ENCODE assay signal across 13 mouse cellular contexts in the genomic region with DNA sequence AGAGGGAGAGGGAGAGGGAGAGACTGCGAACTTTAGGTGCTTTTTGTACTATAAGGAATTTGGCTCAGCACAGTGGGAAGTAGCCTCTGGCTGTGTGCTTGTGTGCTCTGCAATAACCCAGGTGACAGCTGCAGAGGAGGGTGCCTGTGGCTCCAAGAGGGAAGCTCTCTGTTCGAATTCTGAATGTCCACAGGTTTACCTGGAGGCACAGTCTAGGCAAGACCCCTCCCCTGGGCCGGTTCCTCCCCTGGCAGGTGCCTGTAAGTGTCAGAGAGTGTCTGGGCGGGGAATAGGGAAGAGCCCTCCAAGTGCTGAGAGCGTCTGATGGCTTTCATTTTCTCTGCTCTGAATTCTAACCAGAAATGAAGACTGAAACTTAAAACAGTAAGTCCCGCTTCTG.
DNase-seq lines count a peak whose midpoint lies in the region; ATAC-seq and TF ChIP-seq lines count a peak whose summit lies in the region.
"Had no signal": no experiment of that assay in that cellular context is flagged by ENCODE, and none has a peak within 500 bp of the region (broad histone marks: within the 10 kb centered on the region; RNA-seq: fewer than 3 reads in every experiment).

No protein-coding gene starts in this region.

- WGBS in kidney, adult 2 months = 55% methylated on average over 6 of the region's 6 CpGs
- WGBS in kidney, embryonic 16.5 days = 50% methylated on average over 5 of the region's 6 CpGs
- WGBS in heart, embryonic 14.5 days = 32% methylated on average over 6 of the region's 6 CpGs
- WGBS in liver, embryonic 14.5 days (ENCODE audit: insufficient replicate concordance) = 23% methylated on average over 6 of the region's 6 CpGs

- no peak overlapping the region for H3K9ac ChIP-seq in kidney, embryonic 16.5 days (replicated peaks; ENCODE audit: low read length)
- H3K9ac ChIP-seq in ES-Bruce4 (ENCODE audit: low read depth, poor library complexity, severe bottlenecking) = no peak overlapping the region
- peak overlapping the region; percentile 54 for H3K9ac ChIP-seq in heart, embryonic 14.5 days (ENCODE audit: low read length)
- H3K9ac ChIP-seq in liver, embryonic 14.5 days (replicated peaks) = no peak overlapping the region

- no peaks in the 10 kb centered on the region for H3K36me3 ChIP-seq in kidney, adult 2 months (ENCODE audit: control insufficient read depth, insufficient read depth, low read length)
- H3K36me3 ChIP-seq in kidney, embryonic 16.5 days (ENCODE audit: insufficient read depth, low read length) = no peaks in the 10 kb centered on the region
- H3K36me3 ChIP-seq in ES-Bruce4 (ENCODE audit: control insufficient read depth, insufficient read depth, low read length, poor library complexity, severe bottlenecking) = no peaks in the 10 kb centered on the region
- no peaks in the 10 kb centered on the region for H3K36me3 ChIP-seq in heart, embryonic 14.5 days (ENCODE audit: control insufficient read depth, insufficient read depth, low read length)
- H3K36me3 ChIP-seq in liver, embryonic 14.5 days (replicated peaks; ENCODE audit: control insufficient read depth, insufficient read depth, low read depth) = no peaks in the 10 kb centered on the region

- no peak for ATAC-seq in kidney, embryonic 16.5 days (ENCODE audit: low FRiP score, low TSS enrichment)
- ATAC-seq in heart, embryonic 14.5 days (ENCODE audit: insufficient number of reproducible peaks, insufficient read depth, low FRiP score, low read depth) = peak; percentile 40; the same call in 1 of the 2 replicates
- ATAC-seq in liver, embryonic 14.5 days (ENCODE audit: insufficient read depth) = no peak

- peak overlapping the region; percentile 38 for H3K4me3 ChIP-seq in kidney, adult 2 months (ENCODE audit: insufficient read depth, low read depth, low read length)
- no peak overlapping the region for H3K4me3 ChIP-seq in kidney, embryonic 16.5 days (ENCODE audit: low read length)
- H3K4me3 ChIP-seq in ES-Bruce4 (ENCODE audit: low read depth, low read length) = no peak overlapping the region
- H3K4me3 ChIP-seq in heart, embryonic 14.5 days (ENCODE audit: control insufficient read depth in 1 of 2, insufficient read depth in 1 of 2, low read depth in 1 of 2, low read length in 2 of 2) = peak overlapping the region; percentile 25 to 29
- H3K4me3 ChIP-seq in liver, embryonic 14.5 days (ENCODE audit: insufficient read depth in 1 of 2, low read depth in 2 of 2, low read length in 2 of 2) = 0 out of 4 replicates have a peak overlapping the region, but pooled peaks of 1 of the 2 experiments have one; percentile 9

- no peaks in the 10 kb centered on the region for H3K27me3 ChIP-seq in kidney, adult 2 months (replicated peaks; ENCODE audit: control insufficient read depth, insufficient read depth, low read length)
- no peaks in the 10 kb centered on the region for H3K27me3 ChIP-seq in kidney, embryonic 16.5 days (ENCODE audit: insufficient read depth, low read length)
- no peaks in the 10 kb centered on the region for H3K27me3 ChIP-seq in ES-Bruce4 (ENCODE audit: control insufficient read depth, insufficient read depth, low read length, poor library complexity, severe bottlenecking)
- no peaks in the 10 kb centered on the region for H3K27me3 ChIP-seq in heart, embryonic 14.5 days (ENCODE audit: control insufficient read depth, insufficient read depth, low read length)
- no peaks in the 10 kb centered on the region for H3K27me3 ChIP-seq in liver, embryonic 14.5 days (ENCODE audit: control insufficient read depth, insufficient read depth, low read length)

- no peak for DNase-seq in kidney, adult 2 months
- DNase-seq in liver, embryonic 14.5 days (ENCODE audit: low read depth in 3 of 3, low spot score in 3 of 3) = no peak
- DNase-seq in frontal cortex, postnatal 25 days (ENCODE audit: low spot score in 2 of 2) = no peak
- no peak for DNase-seq in thymus, postnatal 25 days
- no peak for DNase-seq in cerebellum, postnatal 4 days (ENCODE audit: low spot score in 2 of 2)
- DNase-seq: adrenal gland, postnatal 25 days; cerebellum, postnatal 25 days; gastrocnemius, postnatal 14 days; layer of hippocampus, adult 9-11 months; thymus, postnatal 4 days had no signal

- TF ChIP-seq CTCF in kidney, adult 2 months (conservative IDR thresholded peaks at IDR 0.05; ENCODE audit: insufficient read depth, insufficient read length, low read depth, low read length) = no peak
- no peak for TF ChIP-seq CTCF in ES-Bruce4 (IDR thresholded peaks at IDR 0.05; ENCODE audit: low read depth, low read length)
- TF ChIP-seq CTCF in liver, embryonic 14.5 days (IDR thresholded peaks at IDR 0.05; ENCODE audit: low read depth) = no peak

- H3K27ac ChIP-seq in kidney, adult 2 months (ENCODE audit: insufficient read depth, low read depth, low read length) = no peak overlapping the region
- H3K27ac ChIP-seq in kidney, embryonic 16.5 days (ENCODE audit: low read length) = no peak overlapping the region
- H3K27ac ChIP-seq in ES-Bruce4 (ENCODE audit: insufficient read depth, low read length) = no peak overlapping the region
- peak overlapping the region in 1 of 2 experiments; percentile 42; a peak in 1 of 4 replicates for H3K27ac ChIP-seq in heart, embryonic 14.5 days (replicated peaks in 1 of 2; ENCODE audit: control insufficient read depth in 1 of 2, insufficient read depth in 1 of 2, low read depth in 2 of 2, low read length in 2 of 2)
- H3K27ac ChIP-seq in liver, embryonic 14.5 days = no peak overlapping the region

- peaks cover 3% of the 10 kb centered on the region; the same call in 1 of the 2 replicates for H3K9me3 ChIP-seq in kidney, embryonic 16.5 days (ENCODE audit: low read length)
- H3K9me3 ChIP-seq in ES-Bruce4 (replicated peaks; ENCODE audit: control insufficient read depth, insufficient read depth, low read length, poor library complexity, severe bottlenecking) = 0 out of 2 replicates have a peak, but pooled peaks cover 3% of the 10 kb centered on the region
- H3K9me3 ChIP-seq in heart, embryonic 14.5 days (ENCODE audit: control insufficient read depth, low read length) = no peaks in the 10 kb centered on the region
- no peaks in the 10 kb centered on the region for H3K9me3 ChIP-seq in liver, embryonic 14.5 days (ENCODE audit: control insufficient read depth, low read length)

- no peak for TF ChIP-seq POLR2A in kidney, adult 2 months (IDR thresholded peaks at IDR 0.05; ENCODE audit: low read depth, low read length)
- no peak for TF ChIP-seq POLR2A in ES-Bruce4 (IDR thresholded peaks at IDR 0.05; ENCODE audit: insufficient read depth, low read length)

- peaks cover 3% of the 10 kb centered on the region for H3K4me1 ChIP-seq in kidney, adult 2 months (ENCODE audit: control insufficient read depth, insufficient read depth, low read length)
- H3K4me1 ChIP-seq in kidney, embryonic 16.5 days (ENCODE audit: insufficient read depth, low read length) = peaks cover 3% of the 10 kb centered on the region; the same call in 1 of the 2 replicates
- H3K4me1 ChIP-seq in ES-Bruce4 (ENCODE audit: control insufficient read depth, insufficient read depth, low read length) = peaks cover 1% of the 10 kb centered on the region
- peaks cover 5 to 28% of the 10 kb centered on the region in 2 experiments for H3K4me1 ChIP-seq in heart, embryonic 14.5 days (ENCODE audit: control insufficient read depth in 2 of 2, insufficient read depth in 2 of 2, low read length in 2 of 2)
- no peaks in the 10 kb centered on the region; a peak in 1 of 4 replicates for H3K4me1 ChIP-seq in liver, embryonic 14.5 days (replicated peaks; ENCODE audit: control insufficient read depth in 2 of 2, insufficient read depth in 2 of 2, low read length in 1 of 2)

- no peak overlapping the region for H3K4me2 ChIP-seq in kidney, embryonic 16.5 days (replicated peaks; ENCODE audit: low read depth, low read length)
- peak overlapping the region; percentile 60 for H3K4me2 ChIP-seq in heart, embryonic 14.5 days (ENCODE audit: low read length)
- H3K4me2 ChIP-seq in liver, embryonic 14.5 days (ENCODE audit: low read depth) = peak overlapping the region; percentile 32; the same call in 1 of the 2 replicates

- 0 out of 2 replicates have a peak, but pooled peaks have one; percentile 42 for TF ChIP-seq EP300 in ES-Bruce4 (IDR thresholded peaks at IDR 0.05; ENCODE audit: insufficient read depth, low read depth, low read length)
- TF ChIP-seq EP300 in liver, embryonic 14.5 days (IDR thresholded peaks at IDR 0.05; ENCODE audit: low read depth) = no peak

Comparison
In these comparisons a context has a peak if more than half of its experiments do, and no peak if none do; other contexts are left out.
1. H3K4me3 ChIP-seq: peak in kidney, adult 2 months (single experiment) and heart, embryonic 14.5 days (2 of 2); none in kidney, embryonic 16.5 days (single experiment) and ES-Bruce4 (single experiment).